Mouse (Mus musculus) embryonic fibroblast, embryonic 13.5 days (primary cell): ENCODE results near the gene Smim20.

Experiments
- CTCF ChIP-seq: IDR thresholded peaks from 2 replicates; pipeline ENCODE4 v1.5.1; 2011; ENCODE audit warnings: mild to moderate bottlenecking, control low read depth, low read length, moderate library complexity, borderline replicate concordance; ENCODE audit not compliant: insufficient read depth
- POLR2A ChIP-seq: IDR thresholded peaks from 2 replicates; pipeline ENCODE4 v1.6.1; 2011; ENCODE audit warnings: low read depth, mild to moderate bottlenecking, control low read depth, low read length, moderate library complexity

DNA sequence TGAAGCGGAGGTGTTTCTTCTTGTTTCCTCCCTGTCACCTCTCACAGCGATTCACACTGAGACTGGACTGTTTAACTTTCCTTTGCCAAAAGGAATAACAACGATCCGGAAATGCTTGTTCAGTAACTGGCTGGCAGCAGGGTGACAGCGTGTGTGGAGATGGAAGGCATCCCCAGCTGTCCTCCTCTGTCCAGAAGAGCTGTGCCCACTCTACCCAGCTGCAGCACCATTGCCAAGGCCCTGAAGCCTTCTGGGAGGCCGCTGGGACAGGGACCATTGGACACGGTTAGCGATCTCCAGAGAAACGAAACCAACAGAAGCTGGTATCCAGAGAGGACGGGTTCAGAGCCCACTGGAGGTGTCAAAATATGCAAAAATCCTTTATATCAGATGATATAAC lies 22.9 kb upstream of the Smim20 start:
- TF ChIP-seq POLR2A (no peak), CTCF (no peak)
